Mouse (Mus musculus) intestine, embryonic 14.5 days (tissue): ENCODE data around the gene Col2a1. TPM values are rescaled to one million over a fixed set of nuclear protein-coding genes. Genes with fewer than 3 reads are reported as not detected.

Experiments used
- ATAC-seq: fragments of 200-750 bp; cut with Nextera tagmentation; replicated peaks from 2 replicates; pipeline ENCODE4 v1.8.0; 2017; ENCODE audit warnings: low read depth, moderate number of reproducible peaks, moderate TSS enrichment, moderate library complexity; ENCODE audit not compliant: low FRiP score, low TSS enrichment
- DNase-seq: peaks from one replicate; pipeline ENCODE4 v3.0.0-alpha.2; 2018; ENCODE audit warnings: low spot score
- H3K27ac ChIP-seq: fragments of 300-500 bp; sonication (generic); 2 replicates; pipeline ENCODE4 v1.5.1; 2014; ENCODE audit warnings: low read depth, mild to moderate bottlenecking, control low read depth
- H3K27me3 ChIP-seq: fragments of 300-500 bp; sonication (generic); replicated peaks from 2 replicates; pipeline ENCODE4 v1.6.1; 2014; ENCODE audit warnings: low read length, control low read depth; ENCODE audit not compliant: control insufficient read depth, insufficient read depth
- H3K36me3 ChIP-seq: fragments of 300-500 bp; sonication (generic); 2 replicates; pipeline ENCODE4 v1.6.1; 2014; ENCODE audit warnings: low read length, control low read depth; ENCODE audit not compliant: control insufficient read depth, insufficient read depth
- H3K4me1 ChIP-seq: fragments of 300-500 bp; sonication (generic); replicated peaks from 2 replicates; pipeline ENCODE4 v1.6.1; 2014; ENCODE audit warnings: low read length, control low read depth, mixed read lengths; ENCODE audit not compliant: control insufficient read depth, insufficient read depth
- H3K4me2 ChIP-seq: fragments of 300-500 bp; sonication (generic); 2 replicates; pipeline ENCODE4 v1.6.1; 2014; ENCODE audit warnings: low read length
- H3K4me3 ChIP-seq: fragments of 300-500 bp; sonication (generic); 2 replicates; pipeline ENCODE4 v1.5.1; 2014; ENCODE audit warnings: low read depth, low read length, control low read depth, mixed read lengths
- H3K9ac ChIP-seq: fragments of 300-500 bp; sonication (generic); 2 replicates; pipeline ENCODE4 v1.6.1; 2014; ENCODE audit warnings: mild to moderate bottlenecking, low read length
- H3K9me3 ChIP-seq: fragments of 300-500 bp; sonication (generic); 2 replicates; pipeline ENCODE4 v1.6.1; 2016; ENCODE audit warnings: low read length, control low read depth; ENCODE audit not compliant: control insufficient read depth
- WGBS: fragments of 180-500 bp; shearing (Covaris S2); extraction: QIAGEN DNeasy Blood & Tissue Kit; methylation state at CpG from one replicate; pipeline ENCODE4 v1.1.7; 2014; 5-methylcytosine and 5-hydroxymethylcytosine counted together
- polyA plus RNA-seq: library from polyadenylated mRNA; unstranded; fragments of >200 nt; fragmentation: Nextera tagmentation; extraction: Ambion mirVana; gene quantifications from 2 replicates; pipeline ENCODE4 v1.2.1, GENCODE M21; 2014

Col2a1 gene
- polyA plus RNA-seq, 1 experiment from 2014 or later = 4.5 TPM

DNA sequence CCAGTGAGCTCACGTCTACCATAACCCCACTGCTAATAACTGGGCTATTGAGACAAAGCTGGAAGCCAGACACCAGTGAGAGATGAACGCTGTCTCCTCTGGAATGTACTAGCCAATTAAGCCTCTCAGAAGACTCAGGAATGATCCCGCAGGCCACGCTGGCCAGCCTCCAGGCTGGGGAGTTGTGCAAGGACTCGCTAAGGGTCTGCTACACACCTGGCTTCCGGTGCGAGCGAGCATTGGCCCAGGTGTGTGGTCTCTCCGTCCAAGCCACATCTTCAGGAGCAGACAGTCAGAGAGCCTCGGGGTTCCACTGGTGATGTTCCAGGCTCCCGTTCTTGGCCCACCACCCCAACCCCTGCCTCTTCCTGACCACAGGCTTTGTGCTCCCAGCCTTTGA, 48.1 kb downstream of the Col2a1 start:
- WGBS = 57% methylated on average over 11 of the region's 11 CpGs
- ATAC-seq (no peak), DNase-seq (no peak)
- H3K4me2 ChIP-seq = no peak overlapping the region
- H3K9ac ChIP-seq = no peak overlapping the region
- H3K9me3 ChIP-seq = no peaks in the 10 kb centered on the region
- no peak overlapping the region for H3K27ac ChIP-seq
- H3K36me3 ChIP-seq = no peaks in the 10 kb centered on the region
- peaks cover 14% of the 10 kb centered on the region; the same call in 1 of the 2 replicates for H3K4me1 ChIP-seq
- no peak overlapping the region for H3K4me3 ChIP-seq
- H3K27me3 ChIP-seq = no peaks in the 10 kb centered on the region

DNA sequence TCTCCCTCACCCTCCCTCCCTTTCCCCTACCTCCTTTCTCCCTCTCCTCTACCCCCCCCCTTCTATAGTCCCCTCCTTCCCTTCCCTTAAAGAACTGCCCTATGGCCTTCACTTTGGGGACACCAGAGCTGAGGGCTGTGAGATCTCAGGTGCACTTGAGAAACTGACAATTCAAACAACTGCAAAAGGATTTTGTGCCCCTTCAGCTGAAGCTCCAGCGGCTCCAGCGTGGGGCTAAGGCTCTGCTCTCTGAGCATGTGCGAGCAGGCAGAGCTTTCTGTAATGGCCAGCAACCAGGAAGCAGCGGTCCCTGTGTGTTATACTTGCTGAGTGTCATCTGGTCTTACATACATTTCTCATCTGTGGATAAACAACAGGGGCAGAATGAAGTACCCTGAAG, 48.8 kb downstream of the Col2a1 start:
- H3K4me3 ChIP-seq = no peak overlapping the region
- H3K27me3 ChIP-seq = no peaks in the 10 kb centered on the region
- ATAC-seq (0 out of 2 replicates have a peak, but pooled peaks have one; percentile 51), DNase-seq (no peak)
- H3K4me1 ChIP-seq = peaks cover 14% of the 10 kb centered on the region; the same call in 1 of the 2 replicates
- H3K9ac ChIP-seq = no peak overlapping the region
- H3K36me3 ChIP-seq = no peaks in the 10 kb centered on the region
- H3K9me3 ChIP-seq = no peaks in the 10 kb centered on the region
- no peak overlapping the region for H3K4me2 ChIP-seq
- WGBS = 4% methylated on average over 4 of the region's 4 CpGs
- H3K27ac ChIP-seq = 0 out of 2 replicates have a peak overlapping the region, but pooled peaks have one; percentile 51

DNA sequence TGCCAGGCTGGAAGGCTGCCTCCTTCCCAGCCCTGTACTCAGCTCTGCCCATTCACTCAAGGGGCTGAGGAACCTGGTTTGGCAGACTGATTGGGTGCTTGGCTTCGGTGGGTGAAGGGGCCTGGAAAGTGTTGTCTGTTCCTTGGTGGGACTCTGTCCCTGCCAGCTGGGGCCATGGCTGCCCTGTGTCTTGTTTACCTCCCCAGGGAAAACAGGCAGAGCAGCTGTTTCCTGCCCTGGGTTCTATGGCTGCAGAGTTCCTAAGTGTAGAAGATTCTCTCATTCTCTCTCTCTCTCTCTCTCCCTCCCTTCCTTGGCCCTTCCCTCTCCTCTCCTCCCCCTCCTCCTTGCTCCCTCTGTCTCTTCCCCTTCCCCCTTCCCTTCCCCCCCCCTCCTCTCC, 49.2 kb downstream of the Col2a1 start:
- Histone ChIP-seq H3K9ac (no peak overlapping the region), H3K9me3 (no peaks in the 10 kb centered on the region), H3K27me3 (no peaks in the 10 kb centered on the region), H3K4me1 (peaks cover 14% of the 10 kb centered on the region; the same call in 1 of the 2 replicates), H3K36me3 (no peaks in the 10 kb centered on the region), H3K4me3 (no peak overlapping the region), H3K4me2 (no peak overlapping the region), H3K27ac (no peak overlapping the region)
- ATAC-seq (no peak), DNase-seq (no peak)
- 47% methylated on average over 1 of the region's 1 CpGs for WGBS

DNA sequence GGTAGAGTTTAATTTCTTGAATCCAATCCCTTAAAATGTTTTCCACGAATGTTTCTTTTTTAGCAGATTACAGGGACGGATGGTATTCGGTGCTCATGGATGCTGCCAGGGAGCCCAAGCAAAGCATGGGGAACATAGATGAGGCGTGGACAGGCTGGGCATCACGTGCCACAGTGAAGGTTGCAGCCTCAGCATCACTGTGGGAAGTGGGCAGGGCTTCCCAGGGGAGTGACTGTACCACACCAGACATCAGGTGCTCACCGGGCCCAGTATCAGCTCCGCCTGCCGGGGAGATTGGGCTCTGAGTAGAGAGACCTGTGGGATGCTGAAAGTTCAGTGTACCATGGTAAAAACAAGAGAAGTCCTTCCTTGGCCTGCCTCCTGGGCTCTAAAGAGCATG, 49.8 kb downstream of the Col2a1 start:
- Histone ChIP-seq H3K36me3 (no peaks in the 10 kb centered on the region), H3K27me3 (no peaks in the 10 kb centered on the region), H3K4me1 (peaks cover 14% of the 10 kb centered on the region; the same call in 1 of the 2 replicates), H3K4me2 (no peak overlapping the region), H3K27ac (no peak overlapping the region), H3K9ac (no peak overlapping the region), H3K4me3 (no peak overlapping the region), H3K9me3 (no peaks in the 10 kb centered on the region)
- WGBS = 83% methylated on average over 8 of the region's 8 CpGs
- ATAC-seq (no peak), DNase-seq (no peak)

DNA sequence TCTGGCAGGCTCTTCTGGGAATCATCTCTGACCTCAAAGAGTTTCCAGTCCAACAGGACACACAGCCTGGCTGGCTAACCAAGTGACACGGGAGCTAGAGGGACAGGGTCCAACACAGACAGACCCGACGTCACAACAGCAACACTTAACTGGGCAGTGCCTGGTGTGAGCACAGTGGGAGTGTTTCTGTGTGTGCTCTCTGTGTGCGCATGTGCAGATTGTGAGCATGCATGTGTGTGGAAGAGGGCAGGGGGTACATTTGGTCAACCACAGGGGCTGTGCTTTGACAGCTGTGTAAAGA, 51.7 kb downstream of the Col2a1 start:
- no peak for DNase-seq
- no peaks in the 10 kb centered on the region for H3K27me3 ChIP-seq
- no peak for ATAC-seq
- H3K4me2 ChIP-seq = no peak overlapping the region
- H3K9ac ChIP-seq = no peak overlapping the region
- no peak overlapping the region for H3K27ac ChIP-seq
- H3K4me3 ChIP-seq = no peak overlapping the region
- WGBS = 68% methylated on average over 4 of the region's 4 CpGs
- H3K4me1 ChIP-seq = peaks cover 14% of the 10 kb centered on the region; the same call in 1 of the 2 replicates
- no peaks in the 10 kb centered on the region for H3K9me3 ChIP-seq
- no peaks in the 10 kb centered on the region for H3K36me3 ChIP-seq

DNA sequence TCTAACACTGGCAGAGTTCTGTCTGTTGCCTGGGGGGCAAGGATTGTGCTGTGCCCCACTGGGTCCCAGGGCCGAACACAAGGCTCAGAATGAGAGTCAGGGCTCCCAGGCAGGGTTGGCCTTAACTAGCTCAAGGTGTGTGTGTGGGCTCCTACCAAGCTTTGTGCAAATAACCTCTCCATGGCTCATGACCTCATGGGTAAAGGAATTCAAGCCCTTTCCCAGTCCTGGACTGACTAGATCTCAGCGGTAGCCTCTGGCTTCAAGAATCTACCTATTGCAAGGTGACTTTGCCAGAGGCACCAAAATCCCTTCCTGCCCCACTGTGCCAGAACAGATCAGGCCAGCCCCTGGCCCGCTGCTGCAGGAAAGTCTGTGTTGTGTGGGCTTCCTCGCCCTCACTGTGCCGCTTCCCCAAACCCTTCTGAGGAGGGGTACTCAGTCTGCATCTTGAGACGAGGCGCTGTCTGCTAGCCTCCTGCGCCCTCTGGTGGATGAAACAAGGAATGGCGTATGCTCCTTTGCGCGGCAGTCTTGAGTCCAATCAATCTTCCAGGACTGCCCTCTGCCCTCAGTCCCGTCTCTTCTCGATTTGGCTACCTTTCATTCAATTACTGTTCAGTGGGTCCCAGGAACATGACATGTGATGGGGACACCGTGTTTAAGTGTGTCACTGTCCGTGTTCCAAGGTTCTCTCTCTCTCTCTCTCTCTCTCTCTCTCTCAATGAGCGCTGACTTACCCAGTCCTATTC, 52.2 kb downstream of the Col2a1 start:
- WGBS = 15% methylated on average over 16 of the region's 16 CpGs

DNA sequence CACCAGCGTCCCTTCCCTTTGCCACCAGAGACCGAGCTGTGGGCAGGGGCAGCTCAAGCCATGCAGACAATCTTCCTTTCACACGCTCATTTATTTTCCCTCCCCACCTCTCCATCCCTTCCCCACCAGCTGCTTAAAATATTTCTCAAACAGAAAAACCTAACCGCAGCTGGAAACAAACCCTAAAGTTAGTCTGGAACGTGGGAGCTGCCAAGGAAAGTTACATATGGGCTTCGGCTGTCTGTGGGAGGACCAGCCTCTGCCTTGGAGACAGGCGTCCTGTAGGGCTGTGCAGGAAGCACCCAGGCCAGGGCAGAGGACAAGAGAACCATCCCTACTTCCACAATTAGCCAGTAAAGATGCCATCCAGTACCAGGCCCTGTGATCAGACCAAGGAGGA, 54.3 kb downstream of the Col2a1 start:
- Histone ChIP-seq H3K27me3 (no peaks in the 10 kb centered on the region), H3K4me3 (no peak overlapping the region), H3K4me2 (no peak overlapping the region), H3K36me3 (no peaks in the 10 kb centered on the region), H3K4me1 (peaks cover 3% of the 10 kb centered on the region; the same call in 1 of the 2 replicates), H3K9ac (no peak overlapping the region), H3K27ac (no peak overlapping the region), H3K9me3 (no peaks in the 10 kb centered on the region)
- ATAC-seq = no peak
- no peak for DNase-seq
- 45% methylated on average over 7 of the region's 7 CpGs for WGBS

More for the DNA sequence above, 52.2 kb downstream of the Col2a1 start:
- DNase-seq (peak; percentile 89), ATAC-seq (peak; percentile 42; the same call in 1 of the 2 replicates)
- Histone ChIP-seq H3K36me3 (no peaks in the 10 kb centered on the region), H3K4me1 (peaks cover 14% of the 10 kb centered on the region; the same call in 1 of the 2 replicates), H3K9me3 (no peaks in the 10 kb centered on the region), H3K27me3 (no peaks in the 10 kb centered on the region), H3K27ac (no peak overlapping the region), H3K4me3 (no peak overlapping the region), H3K9ac (no peak overlapping the region), H3K4me2 (no peak overlapping the region)

DNA sequence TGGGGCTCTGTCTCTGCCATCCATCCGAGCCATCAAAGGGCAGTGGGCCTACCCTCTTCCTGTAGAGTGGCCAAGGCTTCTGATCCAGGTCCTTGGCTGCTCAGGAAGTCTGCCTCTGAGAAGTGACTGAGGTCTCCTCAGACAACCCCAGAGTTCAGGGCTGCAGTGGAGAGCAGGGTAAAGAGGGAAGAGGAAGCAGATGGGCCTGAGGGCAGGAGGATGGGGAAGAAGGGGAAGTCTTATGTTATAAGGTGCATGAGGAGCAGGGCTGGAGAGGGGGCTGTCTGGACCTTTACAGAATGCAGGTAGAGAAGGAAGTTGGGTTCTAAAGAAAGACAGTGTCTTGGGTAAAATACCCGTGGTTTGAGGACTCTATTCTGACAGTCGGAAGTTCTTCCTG, 54.8 kb downstream of the Col2a1 start:
- H3K4me2 ChIP-seq = no peak overlapping the region
- no peaks in the 10 kb centered on the region for H3K9me3 ChIP-seq
- 72% methylated on average over 3 of the region's 3 CpGs for WGBS
- H3K9ac ChIP-seq = no peak overlapping the region
- ATAC-seq (no peak), DNase-seq (no peak)
- H3K27ac ChIP-seq = no peak overlapping the region
- no peak overlapping the region for H3K4me3 ChIP-seq
- H3K4me1 ChIP-seq = no peaks in the 10 kb centered on the region; the same call in 1 of the 2 replicates
- H3K36me3 ChIP-seq = no peaks in the 10 kb centered on the region
- H3K27me3 ChIP-seq = no peaks in the 10 kb centered on the region

DNA sequence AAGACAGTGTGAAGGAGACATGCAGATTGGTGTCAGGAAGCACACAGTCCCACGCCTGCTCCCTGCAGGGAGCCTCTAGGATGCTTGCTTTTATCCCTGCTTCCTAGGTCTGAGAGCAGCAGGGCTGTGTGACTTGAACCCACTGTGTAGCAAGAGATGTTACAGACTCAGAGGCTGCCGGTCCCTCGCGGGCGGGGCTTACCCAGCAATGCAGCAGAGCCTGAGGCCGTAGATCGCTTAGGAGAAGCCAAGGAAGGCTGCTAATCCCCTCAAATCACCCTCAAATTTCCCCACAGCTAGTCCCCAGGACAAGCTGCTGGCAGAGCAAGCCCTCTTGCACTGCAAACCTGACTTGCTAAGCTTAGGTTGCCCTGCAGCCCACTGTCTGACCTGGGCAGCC, 55.8 kb downstream of the Col2a1 start:
- Histone ChIP-seq H3K27me3 (no peaks in the 10 kb centered on the region), H3K27ac (no peak overlapping the region), H3K9ac (no peak overlapping the region), H3K4me3 (no peak overlapping the region), H3K36me3 (no peaks in the 10 kb centered on the region), H3K4me2 (no peak overlapping the region), H3K4me1 (no peaks in the 10 kb centered on the region; the same call in 1 of the 2 replicates), H3K9me3 (no peaks in the 10 kb centered on the region)
- DNase-seq (no peak), ATAC-seq (no peak)
- 42% methylated on average over 7 of the region's 7 CpGs for whole genome bisulfite sequencing
